21 mouse cellular contexts compared by ENCODE assay signal in the genomic region with DNA sequence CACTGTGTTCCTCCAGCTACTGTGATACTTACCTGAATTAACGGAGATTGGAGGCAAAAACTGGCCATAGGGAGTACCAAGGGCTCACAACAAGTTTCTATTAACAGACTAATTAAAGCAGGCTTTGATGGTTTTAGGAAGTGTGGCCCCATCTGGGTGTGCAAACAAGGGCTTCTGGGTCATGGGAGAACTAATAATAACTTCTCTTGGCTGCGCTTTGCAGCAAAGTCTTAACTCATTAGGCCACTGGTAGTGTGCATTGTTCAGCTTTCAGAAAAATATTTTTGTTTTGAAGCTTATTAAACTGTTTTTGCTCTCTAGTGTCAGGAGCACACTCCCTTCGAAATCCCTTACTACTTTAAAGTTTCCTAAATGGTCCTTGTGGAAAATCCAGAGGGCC.
DNase-seq lines count a peak whose midpoint lies in the region; ATAC-seq and TF ChIP-seq lines count a peak whose summit lies in the region.
"Had no signal": no experiment of that assay in that cellular context is flagged by ENCODE, and none has a peak within 500 bp of the region (broad histone marks: within the 10 kb centered on the region; RNA-seq: fewer than 3 reads in every experiment).

No protein-coding gene starts in this region.

- no peak overlapping the region for H3K4me2 ChIP-seq in heart, embryonic 12.5 days
- H3K4me2 ChIP-seq: embryonic facial prominence, embryonic 13.5 days; forebrain, embryonic 12.5 days; heart, embryonic 13.5 days; hindbrain, embryonic 15.5 days had no signal

- ATAC-seq in heart, embryonic 12.5 days (ENCODE audit: insufficient number of reproducible peaks, low FRiP score): no peak
- ATAC-seq: CD4-positive, CD25-positive, alpha-beta regulatory T cell, adult 4 months; forebrain, embryonic 16.5 days; intestine, embryonic 16.5 days had no signal

- no peak for DNase-seq in gastrocnemius, adult 2 months
- DNase-seq in gastrocnemius, postnatal 14 days: no peak
- DNase-seq in heart, adult 8-10 months (ENCODE audit: low spot score): peak; percentile 31
- no peak for DNase-seq in spleen, adult 2 months (ENCODE audit: low read depth in 1 of 2, low spot score in 2 of 2)
- no peak for DNase-seq in spleen, adult 12 weeks (ENCODE audit: low spot score)
- no peak for DNase-seq in testis, postnatal 14 days (ENCODE audit: low spot score)
- DNase-seq: adrenal gland, adult 8-10 months; adrenal gland, postnatal 36 days; cerebellum, adult 18-20 months; cerebellum, adult 9-11 months; cerebellum, postnatal 36 days; gastrocnemius, postnatal 25 days had no signal

- H3K9ac ChIP-seq in heart, embryonic 12.5 days: no peak overlapping the region
- H3K9ac ChIP-seq: embryonic facial prominence, embryonic 13.5 days; forebrain, embryonic 12.5 days; heart, embryonic 13.5 days; hindbrain, embryonic 15.5 days had no signal

- H3K9me3 ChIP-seq in heart, embryonic 12.5 days (replicated peaks): no peaks in the 10 kb centered on the region
- H3K9me3 ChIP-seq: embryonic facial prominence, embryonic 13.5 days; forebrain, embryonic 12.5 days; heart, embryonic 13.5 days; hindbrain, embryonic 15.5 days had no signal

- H3K27me3 ChIP-seq in heart, embryonic 12.5 days (replicated peaks): no peaks in the 10 kb centered on the region
- no peaks in the 10 kb centered on the region for H3K27me3 ChIP-seq in spleen, adult 2 months (ENCODE audit: control insufficient read depth, insufficient read depth, low read length)
- H3K27me3 ChIP-seq: embryonic facial prominence, embryonic 13.5 days; forebrain, embryonic 12.5 days; heart, embryonic 13.5 days; hindbrain, embryonic 15.5 days had no signal

- H3K4me1 ChIP-seq in heart, embryonic 12.5 days (replicated peaks): no peaks in the 10 kb centered on the region
- peaks cover 11% of the 10 kb centered on the region for H3K4me1 ChIP-seq in spleen, adult 2 months (ENCODE audit: control insufficient read depth, insufficient read depth, insufficient read length)
- H3K4me1 ChIP-seq: embryonic facial prominence, embryonic 13.5 days; forebrain, embryonic 12.5 days; hindbrain, embryonic 15.5 days had no signal

- H3K4me3 ChIP-seq in gastrocnemius, adult 2 months: no peak overlapping the region
- H3K4me3 ChIP-seq in heart, embryonic 12.5 days: no peak overlapping the region
- no peak overlapping the region for H3K4me3 ChIP-seq in spleen, adult 2 months (ENCODE audit: extremely low read depth, insufficient read depth, insufficient read length)
- H3K4me3 ChIP-seq: embryonic facial prominence, embryonic 13.5 days; forebrain, embryonic 12.5 days; heart, embryonic 13.5 days; hindbrain, embryonic 15.5 days had no signal

- no peaks in the 10 kb centered on the region for H3K36me3 ChIP-seq in heart, embryonic 12.5 days
- no peaks in the 10 kb centered on the region for H3K36me3 ChIP-seq in spleen, adult 2 months (ENCODE audit: control insufficient read depth, insufficient read depth, low read length)
- H3K36me3 ChIP-seq: embryonic facial prominence, embryonic 13.5 days; forebrain, embryonic 12.5 days; G1E; heart, embryonic 13.5 days; hindbrain, embryonic 15.5 days had no signal

- peak overlapping the region; percentile 53; the same call in 1 of the 2 replicates for H3K27ac ChIP-seq in gastrocnemius, adult 2 months
- no peak overlapping the region for H3K27ac ChIP-seq in heart, embryonic 12.5 days (ENCODE audit: poor library complexity, severe bottlenecking)
- peak overlapping the region; percentile 56 for H3K27ac ChIP-seq in spleen, adult 2 months (ENCODE audit: insufficient read depth, low read length)
- H3K27ac ChIP-seq: embryonic facial prominence, embryonic 13.5 days; forebrain, embryonic 12.5 days; heart, embryonic 13.5 days; hindbrain, embryonic 15.5 days had no signal

- WGBS in heart, embryonic 12.5 days: 63% methylated on average over 3 of the region's 3 CpGs
- 31% methylated on average over 3 of the region's 3 CpGs for WGBS in spleen, adult 2 months

- intact Hi-C loops in gastrocnemius, adult 2 months (cut with DNase I): no loop called here
- intact Hi-C loops in gastrocnemius, postnatal 14 days (cut with DNase I; ENCODE audit: low total_unique reads): no loop called here

- no peak for TF ChIP-seq CTCF in gastrocnemius, adult 2 months (IDR thresholded peaks at IDR 0.05)
- no peak for TF ChIP-seq CTCF in spleen, adult 2 months (IDR thresholded peaks at IDR 0.05; ENCODE audit: extremely low read depth, insufficient read depth, insufficient read length, insufficient replicate concordance)

- no peak for TF ChIP-seq POLR2A in spleen, adult 2 months (IDR thresholded peaks at IDR 0.05; ENCODE audit: low read depth, low read length)
